Mouse (Mus musculus) c-Kit-positive CD71-positive TER-119-negative erythroid progenitor cells, embryonic 14.5 days (primary cell): Measurements from ENCODE around the gene Arpc1a.

Experiments used
- DNase-seq: peaks from one replicate; pipeline ENCODE4 v3.0.0-alpha.2; 2013; ENCODE audit warnings: low read depth

Gene Arpc1a

DNA sequence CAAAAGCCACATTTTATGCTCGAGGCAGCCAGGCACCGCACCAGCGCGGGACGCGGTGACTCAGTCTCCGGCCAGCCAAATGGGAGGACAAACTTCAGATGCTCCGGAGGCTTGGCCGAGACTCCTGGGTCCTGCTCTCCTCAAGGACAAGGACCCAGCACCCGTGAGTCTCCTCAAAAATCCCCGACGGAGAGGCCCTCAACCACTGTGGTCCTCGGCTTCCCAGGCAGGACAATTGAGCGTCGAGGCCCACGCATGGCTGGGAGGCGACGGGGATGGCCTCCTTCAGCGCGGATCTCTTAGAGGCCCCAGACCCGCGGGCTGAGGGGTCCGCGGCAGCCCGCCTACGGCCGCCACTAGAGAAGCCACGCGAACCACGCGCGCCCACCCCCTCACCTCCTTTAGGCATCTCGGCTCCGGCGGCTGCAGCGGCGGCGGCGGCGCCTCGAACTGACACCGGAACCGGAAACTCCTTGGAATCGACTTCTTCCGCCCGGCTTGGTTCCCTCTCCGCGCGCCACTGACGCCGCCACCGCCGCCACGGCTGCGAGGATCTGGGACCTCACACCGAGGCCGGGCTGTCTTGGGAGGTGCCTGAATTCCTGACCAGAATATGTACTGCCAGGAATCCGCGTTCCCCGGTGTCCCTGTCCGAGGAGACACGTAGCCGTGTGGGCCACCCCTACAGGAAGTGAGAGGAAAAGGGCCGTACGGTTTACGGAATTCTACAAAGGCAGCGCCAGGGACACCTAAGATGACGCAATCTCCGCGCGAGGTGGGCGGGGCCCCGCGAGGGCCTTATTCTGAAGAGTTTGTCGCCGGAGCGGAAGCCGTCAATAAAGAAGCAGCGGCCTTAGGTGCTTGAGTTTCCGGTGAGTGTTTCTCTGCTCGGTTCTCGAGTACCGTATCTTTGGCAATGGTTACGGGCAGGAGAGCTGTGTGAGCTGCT, 56.2 kb downstream of the Arpc1a start, which contains the start of the genes Pdap1 and Bud31:
TSS of gene Pdap1 (minus strand) at position 668 of the 949 bp plus-strand sequence.
TSS of gene Bud31 (plus strand) at position 792 of the 949 bp plus-strand sequence.
- DNase-seq: peak; percentile 85

DNA sequence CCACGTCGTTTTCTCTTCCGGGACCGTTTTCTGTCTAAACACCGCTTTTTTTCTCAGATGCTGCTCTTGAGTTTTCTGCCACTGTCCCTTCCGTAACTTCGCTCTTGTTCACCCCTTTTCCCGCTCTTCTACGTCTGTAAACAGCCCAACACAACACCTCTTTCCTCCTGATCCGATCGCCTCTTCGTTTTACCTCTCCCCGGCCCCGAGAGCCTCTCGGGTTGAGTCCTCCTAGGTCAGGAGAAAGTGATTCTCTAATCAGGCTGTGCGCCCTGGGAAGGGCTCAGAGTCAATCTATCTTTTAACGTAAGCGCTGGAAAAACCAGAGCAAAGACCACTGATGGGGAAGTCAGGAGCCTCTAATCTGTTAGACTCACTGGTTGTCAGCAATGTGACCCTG, 57.0 kb downstream of the Arpc1a start:
- no peak for DNase-seq

- DNase-seq: no peak
These were observed 64.1 kb downstream of the Arpc1a start for GRCm38 (mm10) chr5:145147748-145148147.

GRCm38 (mm10) chr5:145149294-145149693, 65.7 kb downstream of the Arpc1a start:
- no peak for DNase-seq

DNA sequence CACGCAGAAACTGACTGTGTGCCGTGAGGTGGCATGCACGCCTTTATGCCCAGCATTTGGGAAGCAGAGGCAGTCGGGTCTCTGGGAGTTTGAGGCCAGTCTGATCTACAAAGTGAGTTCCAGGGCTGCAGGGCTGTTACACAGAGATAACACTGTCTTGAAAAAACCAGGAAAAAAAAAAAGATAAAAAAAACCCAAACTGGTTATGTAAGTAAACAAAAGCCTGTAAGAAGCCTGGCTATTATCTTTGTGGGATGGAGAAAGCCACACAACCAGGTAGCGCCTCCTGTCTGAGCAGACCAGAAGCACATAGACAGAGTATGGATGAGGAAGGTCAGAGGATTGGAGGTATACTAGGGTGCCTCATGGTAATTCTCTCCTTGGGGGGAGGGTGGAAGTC, 69.1 kb downstream of the Arpc1a start:
- no peak for DNase-seq
